Mouse (Mus musculus): ENCODE results near the gene Sppl3. TPM values are rescaled to one million over a fixed set of nuclear protein-coding genes. Genes with fewer than 3 reads are reported as not detected.

Gene Sppl3
- polyA plus RNA-seq, 2 experiments from 2014 or later = 12.2 to 13.3 TPM

Other genes with a start within 250 kb of the Sppl3 start
- 10 to 100 TPM; 22.2 to 22.8 TPM for gene Ankrd13a, start 236.5 kb upstream of the Sppl3 start, polyA plus RNA-seq (2017; shearing (Covaris generic))
- 100 to 1,000 TPM; 126 to 150 TPM for gene Git2, start 235.6 kb upstream of the Sppl3 start, polyA plus RNA-seq (2017; shearing (Covaris generic))
- gene 1500011B03Rik, start 187.7 kb upstream of the Sppl3 start, polyA plus RNA-seq (2017; shearing (Covaris generic)) = 10 to 100 TPM; 52.5 to 64.1 TPM
- gene 4930519G04Rik, start 157.5 kb upstream of the Sppl3 start, polyA plus RNA-seq (2017; shearing (Covaris generic)) = not detected
- not detected for gene Gm9936, start 152.5 kb upstream of the Sppl3 start, polyA plus RNA-seq (2017; shearing (Covaris generic))
- gene Oasl2, start 114.2 kb upstream of the Sppl3 start, polyA plus RNA-seq (2017; shearing (Covaris generic)) = 10 to 100 TPM in 1 of 2 experiments, 1 to 10 TPM in 1; 6.8 to 14.9 TPM
- gene Oasl1, start 87.9 kb upstream of the Sppl3 start, polyA plus RNA-seq (2017; shearing (Covaris generic)) = 1 to 10 TPM; 1.7 to 4.1 TPM
- gene 2210016L21Rik, start 69.0 kb upstream of the Sppl3 start, polyA plus RNA-seq (2017; shearing (Covaris generic)) = 10 to 100 TPM; 38.4 to 39.0 TPM
- gene Hnf1a, start 40.0 kb upstream of the Sppl3 start, polyA plus RNA-seq (2017; shearing (Covaris generic)) = under 1 TPM in 1 of 2 experiments, not detected in 1; 0.13 TPM
- 10 to 100 TPM; 11.7 to 19.1 TPM for gene Gm10401, start 87.2 kb downstream of the Sppl3 start, polyA plus RNA-seq (2017; shearing (Covaris generic))
- gene Acads, start 108.2 kb downstream of the Sppl3 start, polyA plus RNA-seq (2017; shearing (Covaris generic)) = 10 to 100 TPM; 14.7 to 24.1 TPM
- 10 to 100 TPM; 18.3 to 19.0 TPM for gene Unc119b, start 123.8 kb downstream of the Sppl3 start, polyA plus RNA-seq (2017; shearing (Covaris generic))
- 10 to 100 TPM; 26.8 to 37.1 TPM for gene Mlec, start 147.0 kb downstream of the Sppl3 start, polyA plus RNA-seq (2017; shearing (Covaris generic))
- gene Cabp1, start 183.2 kb downstream of the Sppl3 start, polyA plus RNA-seq (2017; shearing (Covaris generic)) = under 1 TPM in 1 of 2 experiments, not detected in 1; 0.54 TPM
- 100 to 1,000 TPM; 122 to 135 TPM for gene Pop5, start 224.7 kb downstream of the Sppl3 start, polyA plus RNA-seq (2017; shearing (Covaris generic))